Mouse (Mus musculus) 3134 (cell line): ENCODE results near the gene Gramd1b.

Experiments
- DNase-seq: peaks from one replicate; pipeline ENCODE4 v3.0.0-alpha.2; 2011; ENCODE audit warnings: low spot score; ENCODE audit not compliant: insufficient read length; ENCODE audit errors: extremely low read depth

The Gramd1b gene

DNA sequence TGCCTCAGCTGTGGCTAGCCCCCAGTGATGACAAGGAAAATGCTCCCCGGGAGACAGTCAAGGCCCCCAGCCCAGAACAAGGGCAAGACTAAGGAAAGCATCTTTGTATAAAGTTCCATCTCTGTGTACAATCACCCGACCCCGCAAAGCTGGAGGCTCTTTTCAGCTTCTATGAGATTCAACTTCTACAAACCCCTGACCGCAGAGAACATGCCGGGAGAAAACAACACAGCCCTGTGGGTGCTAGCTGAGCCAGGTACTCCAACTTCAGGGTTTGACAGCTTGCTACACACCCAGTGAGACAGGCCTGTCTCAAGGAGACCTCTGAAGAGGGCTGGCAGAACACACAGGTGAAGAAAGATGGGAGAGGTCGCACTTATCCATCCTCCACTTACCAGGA, 155.7 kb downstream of the Gramd1b start:
- no peak for DNase-seq

DNA sequence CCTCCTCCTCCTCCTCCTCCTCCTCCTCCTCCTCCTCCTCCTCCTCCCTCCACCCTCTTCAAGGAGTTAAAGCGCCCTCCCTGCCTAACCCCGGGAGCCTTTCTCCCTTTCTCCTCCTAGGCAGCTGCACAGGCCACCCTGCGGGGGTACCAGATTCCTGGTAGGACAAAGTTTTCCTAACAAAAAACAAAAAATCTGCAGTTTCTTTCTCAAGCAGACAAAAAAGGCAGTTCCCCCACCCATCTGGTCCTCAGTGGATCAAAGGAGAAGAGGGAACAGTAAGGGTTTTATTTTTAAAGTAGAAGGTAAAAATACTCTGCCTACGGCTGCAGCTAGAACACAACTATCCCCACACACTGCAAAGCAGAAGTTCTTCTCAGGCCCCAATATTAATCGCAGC, 156.2 kb downstream of the Gramd1b start:
- no peak for DNase-seq

DNA sequence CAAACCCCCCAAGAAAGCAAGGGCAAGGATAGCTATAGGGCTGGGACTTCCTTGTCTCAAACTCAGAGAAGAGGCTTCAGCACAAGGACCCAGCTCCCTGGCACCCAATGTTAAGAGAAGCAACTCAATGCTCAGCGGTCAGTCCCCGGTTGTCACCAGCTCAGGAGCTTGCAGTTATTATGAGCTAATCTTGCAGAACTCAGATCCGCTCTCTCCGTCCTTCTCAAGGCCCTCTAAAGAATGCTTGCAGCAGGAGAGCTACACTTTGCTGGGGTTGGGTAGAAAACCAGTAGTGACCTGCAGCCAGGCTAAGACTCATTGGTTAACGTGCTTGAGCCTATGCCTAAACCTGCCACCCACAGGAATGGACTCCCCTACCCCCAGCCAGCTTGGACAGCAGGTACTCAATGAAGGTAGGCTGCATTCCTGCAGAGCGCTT, 156.6 kb downstream of the Gramd1b start:
- DNase-seq, result no peak

DNA sequence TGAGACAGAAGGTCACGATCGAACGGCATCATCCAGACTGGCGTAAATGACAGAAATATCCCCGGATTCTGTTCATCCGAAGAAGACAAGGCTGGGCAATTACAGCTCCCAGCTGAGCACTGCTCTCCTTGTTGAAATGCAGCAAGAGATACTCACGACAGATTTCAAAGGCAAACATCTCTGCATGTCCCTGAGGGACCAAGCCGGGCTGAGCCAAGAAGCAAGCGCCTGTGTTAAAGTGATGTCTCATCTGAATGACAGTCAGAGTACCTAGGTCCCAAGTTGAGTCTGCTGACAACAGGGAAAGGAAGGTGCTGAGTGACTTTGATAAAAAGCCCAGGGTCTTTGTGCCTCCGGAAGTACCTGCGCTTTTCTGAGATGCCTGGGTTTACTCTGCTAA, 157.1 kb downstream of the Gramd1b start:
- DNase-seq, result no peak

DNA sequence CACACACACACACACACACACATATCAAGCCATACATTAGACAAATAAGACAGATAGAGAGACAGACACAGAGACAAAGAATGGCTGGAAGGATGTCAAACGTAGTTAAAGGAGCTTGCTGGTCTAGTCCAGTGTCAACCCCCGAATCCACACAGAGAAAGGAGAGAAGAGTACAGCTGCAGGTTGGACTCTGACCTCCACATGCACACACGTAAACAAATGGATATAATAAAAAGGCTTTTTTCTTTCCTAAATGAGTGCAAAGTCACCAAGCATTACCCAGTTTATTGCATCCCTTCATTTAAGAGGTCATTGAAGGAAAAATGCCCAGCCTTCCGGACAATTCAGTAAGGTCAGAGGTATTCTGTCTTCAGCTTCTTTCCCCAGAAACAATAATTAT, 161.0 kb downstream of the Gramd1b start:
- DNase-seq, result no peak

DNA sequence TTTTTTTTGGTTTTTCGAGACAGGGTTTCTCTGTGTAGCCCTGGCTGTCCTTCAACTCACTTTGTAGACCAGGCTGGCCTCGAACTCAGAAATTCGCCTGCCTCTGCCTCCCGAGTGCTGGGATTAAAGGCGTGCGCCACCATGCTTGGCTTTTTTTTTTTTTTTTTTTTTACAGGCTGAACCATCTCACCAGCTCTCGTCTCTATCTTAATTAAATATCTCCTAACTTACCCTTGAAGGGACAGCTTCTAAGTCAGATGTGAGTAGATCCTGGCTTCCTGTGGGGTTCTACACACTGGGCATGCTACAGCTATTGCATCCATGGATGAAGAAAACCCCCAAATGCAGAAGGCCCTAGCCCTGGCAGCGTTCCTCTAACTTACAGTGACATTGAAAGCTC, 164.4 kb downstream of the Gramd1b start:
- no peak for DNase-seq

DNA sequence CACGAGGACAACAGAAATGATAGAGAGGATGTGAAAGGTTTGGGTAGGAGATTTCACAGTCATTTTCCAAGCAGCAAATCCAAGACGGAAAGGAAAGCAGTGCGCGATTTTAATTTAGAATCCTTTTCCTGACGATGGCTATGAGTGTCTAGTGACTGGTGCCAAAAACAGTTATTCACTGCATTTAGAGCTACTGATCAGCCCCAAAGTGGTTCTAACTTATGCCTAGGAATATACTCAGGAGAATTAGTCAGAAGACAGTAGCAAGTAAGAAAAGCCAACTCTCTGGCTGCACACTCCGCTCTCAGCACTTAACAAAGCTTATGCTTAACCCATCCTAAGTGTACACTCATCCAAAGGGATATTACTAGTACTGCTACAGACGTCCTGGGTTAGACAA, 166.9 kb downstream of the Gramd1b start:
- no peak for DNase-seq

DNA sequence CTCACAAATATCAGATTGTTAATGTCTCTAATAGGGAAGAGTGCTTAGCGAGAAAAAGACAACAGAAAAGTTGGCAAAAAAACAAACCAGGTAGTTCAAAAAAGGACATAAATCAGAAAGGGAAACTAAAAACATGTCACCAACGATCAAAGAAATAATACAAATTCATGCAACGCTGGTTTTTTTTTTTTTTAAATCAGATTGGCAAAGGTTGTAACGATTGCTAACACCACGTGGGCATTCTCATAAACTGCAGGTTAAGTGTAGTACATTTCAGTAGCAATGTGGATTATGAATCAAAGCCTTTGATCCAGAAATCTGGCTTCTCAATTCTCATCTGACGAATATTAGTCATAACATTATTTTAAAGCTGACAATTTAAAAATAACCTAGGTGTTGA, 169.2 kb downstream of the Gramd1b start:
- DNase-seq, result no peak

DNA sequence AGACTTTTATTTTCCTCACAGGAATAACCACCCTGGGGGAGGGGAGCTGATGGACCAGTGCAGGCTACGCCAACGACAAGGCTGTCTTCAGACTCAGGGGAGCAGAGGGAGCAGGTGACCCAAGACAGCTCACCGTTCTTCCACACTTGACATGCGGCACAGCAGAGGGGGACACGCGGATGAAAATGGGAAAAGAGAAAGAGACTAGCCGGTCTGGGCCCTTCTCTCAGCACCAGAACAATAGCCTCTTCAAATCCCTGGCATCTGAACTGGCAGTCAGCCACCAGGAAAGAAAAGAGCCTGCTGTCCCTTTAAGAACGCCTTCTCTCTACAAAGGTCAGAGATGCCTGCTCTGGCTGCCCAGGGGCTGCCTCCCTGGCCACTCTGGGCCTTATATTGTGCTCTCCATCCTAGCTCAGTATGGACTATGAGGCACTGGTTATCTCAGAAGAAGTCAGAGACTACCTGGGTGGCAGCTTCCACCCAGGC, 172.7 kb downstream of the Gramd1b start:
- no peak for DNase-seq

DNA sequence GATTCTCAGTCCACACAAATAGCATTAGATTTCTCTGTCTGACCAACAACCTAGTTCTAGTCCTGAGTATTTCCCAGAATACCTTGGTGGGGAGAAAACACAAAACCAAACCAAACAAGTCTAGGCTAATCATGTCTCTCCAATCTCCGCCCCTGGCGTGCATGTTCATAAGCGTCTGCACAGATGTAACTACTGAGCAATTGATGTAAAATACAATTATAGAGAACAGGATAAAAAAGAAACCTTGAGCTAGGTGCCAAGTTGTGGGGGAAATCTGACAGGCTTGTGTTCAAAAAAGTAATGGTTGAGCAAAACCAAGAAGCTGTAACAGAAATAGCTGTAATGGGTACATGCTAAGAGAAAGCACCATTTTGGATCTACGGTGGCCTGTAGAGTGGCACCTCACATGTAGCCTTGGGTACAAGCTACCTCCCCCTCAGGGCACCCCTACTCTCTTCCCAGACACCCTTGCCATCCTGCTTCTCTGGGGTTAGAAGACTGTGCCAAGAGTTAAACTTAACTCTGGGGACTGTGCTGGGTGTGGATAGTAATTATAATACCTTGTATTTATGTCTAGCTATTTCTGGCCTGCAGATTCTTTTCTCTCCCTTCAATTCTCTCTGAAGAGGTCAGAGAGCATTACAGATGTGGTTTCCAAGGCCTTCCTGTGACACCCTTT, 174.3 kb downstream of the Gramd1b start:
- DNase-seq, result no peak

DNA sequence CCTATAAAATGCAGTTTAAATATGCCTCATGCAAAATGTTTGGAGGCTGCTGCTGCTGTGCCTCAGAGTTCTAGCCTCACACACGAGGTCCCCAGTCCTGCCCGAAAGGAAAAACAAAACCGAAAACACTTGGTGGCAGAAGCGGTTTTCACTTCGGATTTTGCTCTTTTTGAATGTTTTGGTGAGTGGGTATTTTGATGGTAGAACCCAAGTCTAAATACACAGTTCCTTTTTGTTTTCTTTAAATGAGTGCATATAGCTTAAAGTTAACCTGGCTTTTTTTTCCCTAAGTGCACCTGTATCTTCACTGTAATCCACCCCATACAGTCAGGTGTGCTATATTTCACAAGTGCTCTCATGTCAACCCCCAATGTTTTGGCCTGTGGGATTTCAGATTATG, 174.8 kb downstream of the Gramd1b start:
- DNase-seq, result no peak

DNA sequence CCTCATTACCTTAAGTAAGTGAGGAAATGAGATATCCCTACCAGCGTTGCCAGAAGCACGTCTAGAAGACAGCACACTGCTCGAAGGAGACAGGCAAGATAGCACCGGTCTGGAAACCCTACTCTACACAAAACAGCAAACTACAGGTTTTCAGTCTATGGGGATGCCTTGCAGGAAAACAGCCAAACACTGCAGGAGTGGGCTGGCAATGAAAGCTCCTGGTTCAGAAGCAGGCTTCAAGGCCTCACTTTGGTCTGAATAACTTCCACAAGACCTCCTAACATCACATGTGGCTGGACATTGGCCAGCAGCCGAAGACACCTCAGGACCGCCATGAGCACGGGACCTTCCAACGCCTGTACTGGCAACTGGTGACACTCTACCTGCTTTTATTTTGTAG, 175.8 kb downstream of the Gramd1b start:
- DNase-seq, result no peak

DNA sequence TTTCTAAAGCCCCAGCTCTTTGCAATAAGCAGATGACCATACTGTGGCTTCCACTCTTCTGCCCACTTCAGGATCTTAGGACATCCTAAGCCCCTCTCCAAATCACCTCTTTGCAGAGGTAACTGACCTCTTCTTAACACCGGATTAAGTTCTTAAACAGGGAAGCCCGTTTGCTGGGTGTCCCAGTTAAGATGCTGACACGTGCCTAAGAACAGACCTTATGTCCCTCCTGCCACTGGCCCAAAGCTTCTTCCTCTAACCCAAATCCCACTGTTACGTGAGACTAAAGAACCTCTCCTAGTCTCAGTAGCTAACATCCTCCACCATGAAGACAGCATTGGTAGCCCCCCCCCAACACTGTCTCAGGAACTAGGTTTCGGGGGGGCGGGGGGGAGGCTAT, 177.6 kb downstream of the Gramd1b start:
- DNase-seq, result no peak

DNA sequence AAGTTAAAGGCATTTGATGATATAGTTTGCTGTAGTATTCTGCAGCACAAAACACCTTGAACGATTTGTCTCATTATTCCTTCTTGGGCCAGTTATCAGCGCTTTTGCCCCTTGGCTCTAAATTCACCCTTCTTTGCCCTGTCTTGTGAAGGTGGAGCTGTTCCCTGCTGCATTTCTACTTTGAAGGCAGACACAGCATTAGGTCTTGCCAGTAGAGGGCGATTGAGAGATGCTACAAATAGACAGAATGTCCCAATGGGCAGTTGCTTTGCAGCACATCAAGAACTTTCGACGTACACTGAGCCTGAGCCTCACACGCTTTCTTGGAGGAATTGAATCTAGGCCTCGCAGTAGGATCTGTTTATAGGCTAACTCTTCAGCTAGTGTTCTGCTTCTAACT, 180.5 kb downstream of the Gramd1b start:
- no peak for DNase-seq

DNA sequence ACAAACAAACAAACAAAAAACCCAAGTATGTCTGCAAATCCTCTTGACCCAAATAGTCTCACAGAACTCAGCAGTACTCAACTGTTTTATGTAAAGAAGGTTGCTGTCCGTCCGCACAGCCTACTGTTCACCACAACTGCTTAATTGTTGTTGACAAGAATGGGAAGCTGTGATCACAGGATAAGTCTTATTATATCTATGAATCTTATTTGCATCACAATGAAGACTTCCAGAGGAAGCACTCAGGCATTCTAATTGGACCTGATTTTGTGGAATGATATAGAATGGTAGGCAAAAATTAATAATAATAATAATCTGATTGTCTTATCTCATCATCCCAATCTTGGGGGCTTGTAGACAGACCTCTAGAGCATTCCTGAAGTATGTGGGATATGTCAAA, 181.1 kb downstream of the Gramd1b start:
- DNase-seq, result no peak

DNA sequence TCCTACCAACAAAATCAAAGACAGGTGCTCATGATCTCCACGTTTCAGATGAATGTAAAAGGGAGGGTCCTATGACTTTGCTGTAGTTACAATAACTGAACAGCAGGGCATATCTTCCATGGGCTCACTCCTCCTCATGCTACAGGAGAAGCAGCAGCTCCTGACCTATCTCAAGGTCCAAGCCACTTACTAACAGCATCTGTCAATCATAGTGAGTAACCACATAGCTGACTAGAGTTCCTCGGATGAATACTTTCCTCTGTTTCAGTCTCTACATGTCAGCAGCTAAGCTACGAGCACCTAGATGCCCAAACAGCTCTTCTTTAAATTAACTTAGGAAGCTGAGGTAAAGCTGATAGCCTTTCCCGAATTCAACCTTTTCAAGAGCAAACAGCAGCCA, 181.6 kb downstream of the Gramd1b start:
- no peak for DNase-seq

DNA sequence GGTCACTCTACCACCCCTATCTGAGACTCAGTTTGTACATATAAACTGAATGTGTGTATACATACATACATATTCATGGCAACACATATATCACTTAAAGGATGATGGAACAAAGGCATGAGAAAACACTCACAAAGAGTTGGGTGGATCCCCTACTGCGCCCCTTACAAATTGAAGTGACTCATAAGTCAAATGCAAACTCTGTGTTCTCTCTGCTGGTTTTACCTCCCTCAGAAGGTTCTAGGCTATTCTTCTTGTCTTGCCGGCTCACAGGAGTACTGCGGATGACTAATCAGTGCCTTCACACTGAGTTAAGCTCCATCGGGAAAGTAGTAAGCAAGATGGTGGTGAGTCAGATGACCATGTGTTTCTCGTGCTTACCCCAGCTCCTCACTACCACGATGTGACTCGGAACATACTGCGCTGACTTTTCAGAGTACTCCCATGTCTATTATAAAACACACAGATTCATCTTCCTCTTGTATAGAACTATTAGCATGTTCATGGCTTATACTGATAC, 182.4 kb downstream of the Gramd1b start:
- no peak for DNase-seq

DNA sequence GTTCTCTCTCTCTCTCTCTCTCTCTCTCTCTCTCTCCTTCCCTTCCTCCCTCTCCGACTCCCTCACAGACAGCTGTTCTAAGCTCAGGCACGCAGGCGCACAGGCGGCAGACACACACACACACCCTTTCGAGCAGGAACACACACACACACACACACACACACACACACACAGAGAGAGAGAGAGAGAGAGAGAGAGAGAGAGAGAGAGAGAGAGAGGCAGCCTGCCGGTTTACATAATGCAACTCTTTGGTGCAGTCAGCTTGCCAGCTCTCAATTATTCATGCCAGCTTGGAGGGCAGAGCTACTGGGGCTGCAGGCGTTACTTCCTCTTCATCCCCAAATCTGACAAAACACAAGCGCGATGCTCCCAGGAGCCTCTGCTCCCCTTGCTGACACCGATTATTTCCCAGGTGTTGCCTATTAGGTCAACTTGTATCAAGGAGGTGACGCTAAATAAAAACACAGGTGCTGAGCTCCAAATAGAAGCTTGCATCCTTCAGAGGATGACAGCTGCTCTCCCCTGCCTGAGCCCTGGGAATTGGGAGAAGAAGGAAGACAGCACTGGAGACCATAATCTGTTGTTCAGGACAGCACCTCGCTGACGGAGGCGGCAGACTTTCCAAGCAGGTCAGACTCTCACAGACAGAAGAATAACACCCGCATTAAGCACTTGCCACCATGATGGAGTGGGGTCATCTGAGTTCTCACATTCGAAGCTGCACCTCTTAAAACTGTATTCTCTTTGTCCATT, 184.8 kb downstream of the Gramd1b start:
- DNase-seq, result no peak

DNA sequence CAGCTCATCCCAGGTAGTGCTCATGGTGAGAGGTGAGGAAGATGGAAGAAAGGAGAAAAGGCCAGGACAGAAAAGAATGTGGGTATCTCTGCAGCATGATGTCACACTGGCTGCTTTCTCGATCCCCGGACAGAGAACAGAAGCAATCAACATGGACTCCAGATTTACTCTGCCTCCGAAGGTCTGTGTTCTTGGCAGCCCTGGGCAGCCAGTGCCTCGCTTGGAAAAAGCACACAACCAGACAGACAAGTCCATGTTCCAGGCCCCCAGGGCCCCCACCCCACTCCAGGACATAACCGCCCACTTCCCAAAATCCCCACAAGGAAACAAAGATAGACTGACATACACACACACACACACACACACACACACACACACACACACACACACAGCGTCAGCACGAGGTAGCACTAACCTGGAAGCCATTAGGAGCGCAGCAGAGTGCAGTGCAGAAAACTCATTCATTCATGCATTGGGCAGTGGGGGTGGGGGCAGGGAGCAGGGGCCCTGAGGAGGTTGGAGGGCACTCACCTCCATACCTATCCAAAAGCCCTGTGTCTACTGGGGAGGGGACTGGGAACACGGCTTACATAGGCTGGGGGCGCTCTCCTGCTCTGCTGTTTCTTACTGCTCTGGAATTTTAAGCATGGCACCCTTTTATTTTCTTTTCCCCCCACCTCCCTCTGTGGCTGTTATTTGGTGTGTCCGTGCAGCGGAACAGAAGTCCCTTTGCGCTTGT, 185.5 kb downstream of the Gramd1b start:
- no peak for DNase-seq

DNA sequence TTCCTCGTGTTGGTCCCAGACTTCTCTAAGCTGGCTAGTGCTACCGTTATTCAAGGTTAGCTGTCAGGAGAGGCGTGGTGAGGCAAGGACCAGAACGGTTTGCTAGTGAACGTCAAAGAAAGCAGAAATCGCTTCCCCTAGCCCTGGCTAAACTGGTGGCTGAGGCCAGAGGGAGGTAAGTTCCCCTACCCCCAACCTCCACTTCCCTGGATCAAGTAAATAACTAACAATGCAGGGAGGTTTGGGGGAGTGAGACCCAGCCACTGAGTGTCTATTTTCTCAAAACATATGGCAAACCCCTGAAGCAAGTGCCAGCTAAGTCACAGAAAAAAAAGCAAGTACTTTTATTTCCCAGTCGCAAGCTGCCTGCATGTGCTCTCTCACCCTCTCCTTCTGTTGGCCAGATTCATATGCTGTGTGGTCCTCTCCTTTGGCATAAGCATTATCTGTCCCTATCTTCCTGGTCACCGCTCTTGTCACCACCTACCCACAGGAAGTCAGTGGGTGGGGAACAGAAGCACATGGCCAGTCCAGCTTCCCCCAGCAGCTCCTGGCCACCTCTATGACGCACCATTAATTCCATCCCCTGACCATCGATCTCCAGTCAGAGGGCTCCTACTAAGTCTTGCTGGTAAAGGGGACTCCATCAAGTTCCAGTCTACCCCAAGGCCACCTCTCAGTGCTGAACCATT, 186.2 kb downstream of the Gramd1b start:
- DNase-seq, result no peak

DNA sequence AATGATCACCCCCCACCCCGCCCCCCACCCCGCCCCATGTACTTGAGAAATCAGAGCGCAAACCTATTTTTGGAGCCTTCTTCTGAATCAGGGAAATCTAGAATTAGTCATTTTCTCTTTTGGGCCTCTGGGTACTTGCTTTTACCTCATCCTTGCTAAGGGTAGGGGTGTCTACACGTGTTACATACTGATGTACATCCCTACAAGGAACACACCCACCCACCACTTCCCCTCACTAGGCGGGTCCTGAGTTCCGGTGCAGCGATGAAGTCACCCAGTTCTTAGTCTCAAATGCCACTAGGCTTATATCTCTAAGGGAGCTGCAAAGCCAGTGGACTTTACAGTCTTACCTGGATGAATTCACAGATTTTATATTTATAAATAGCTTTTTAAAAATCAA, 187.4 kb downstream of the Gramd1b start:
- DNase-seq, result no peak
